Mouse (Mus musculus) lung, adult 2 months (tissue): Measurements from ENCODE around the gene Ppp1r14d.

Experiments used
- CTCF ChIP-seq: fragments of 200-500 bp; IDR thresholded peaks from 2 replicates; pipeline ENCODE4 v1.5.1; 2011; ENCODE audit warnings: mild to moderate bottlenecking, low read length, control low read depth; ENCODE audit not compliant: insufficient read depth
- POLR2A ChIP-seq: fragments of 200-500 bp; IDR thresholded peaks from 2 replicates; pipeline ENCODE4 v1.6.1; 2011; ENCODE audit warnings: low read depth, mild to moderate bottlenecking, control low read depth, low read length, borderline replicate concordance; ENCODE audit errors: extremely low read depth

- TF ChIP-seq POLR2A (no peak), CTCF (no peak)
Measured at GRCm38 (mm10) chr2:119254976-119255375, 25.3 kb upstream of the Ppp1r14d start.
